Mouse (Mus musculus) forebrain, postnatal 0 days (tissue): ENCODE results near the gene Havcr1. TPM values are rescaled to one million over a fixed set of nuclear protein-coding genes. Genes with fewer than 3 reads are reported as not detected.
"Not testable (repeated sequence)": the region's sequence is repeated elsewhere in the genome, so short reads cannot be mapped to it uniquely, and the experiment has no call there.

ENCODE experiments used
- ATAC-seq: fragments of 200-750 bp; cut with Nextera tagmentation; 2 replicates; pipeline ENCODE4 v1.8.0; 2017; ENCODE audit warnings: mild to moderate bottlenecking, moderate library complexity
- DNase-seq: peaks from one replicate; pipeline ENCODE4 v3.0.0-alpha.2; 2015
- H3K27ac ChIP-seq: fragments of 300-500 bp; sonication (generic); 2 replicates; pipeline ENCODE4 v1.5.1; 2014; ENCODE audit warnings: low read depth, mild to moderate bottlenecking, antibody characterized with exemption, low read length, moderate library complexity, mixed read lengths
- H3K27me3 ChIP-seq: fragments of 300-500 bp; sonication (generic); 2 replicates; pipeline ENCODE4 v1.6.1; 2014; ENCODE audit warnings: mild to moderate bottlenecking, low read length, mixed read lengths; ENCODE audit not compliant: insufficient read depth
- H3K36me3 ChIP-seq: fragments of 300-500 bp; sonication (generic); 2 replicates; pipeline ENCODE4 v1.6.1; 2014; ENCODE audit warnings: mild to moderate bottlenecking, moderate library complexity; ENCODE audit not compliant: insufficient read depth
- H3K4me1 ChIP-seq: fragments of 300-500 bp; sonication (generic); 2 replicates; pipeline ENCODE4 v1.6.1; 2014; ENCODE audit warnings: antibody characterized with exemption; ENCODE audit not compliant: insufficient read depth
- H3K4me2 ChIP-seq: fragments of 300-500 bp; sonication (generic); 2 replicates; pipeline ENCODE4 v1.6.1; 2014; ENCODE audit warnings: low read depth, mild to moderate bottlenecking, moderate library complexity
- H3K4me3 ChIP-seq: fragments of 300-500 bp; sonication (generic); 2 replicates; pipeline ENCODE4 v1.5.1; 2014; ENCODE audit warnings: low read depth, low read length, mixed read lengths
- H3K9ac ChIP-seq: fragments of 300-500 bp; sonication (generic); 2 replicates; pipeline ENCODE4 v1.6.1; 2014; ENCODE audit warnings: mild to moderate bottlenecking
- H3K9me3 ChIP-seq: fragments of 300-500 bp; sonication (generic); 2 replicates; pipeline ENCODE4 v1.6.1; 2016; ENCODE audit warnings: low read length
- CTCF ChIP-seq: sonication (generic); IDR thresholded peaks from 2 replicates; pipeline ENCODE4 v1.5.1; 2016; ENCODE audit warnings: antibody characterized with exemption, control low read depth, low read depth
- WGBS: fragments of 180-500 bp; shearing (Covaris S2); extraction: QIAGEN DNeasy Blood & Tissue Kit; methylation state at CpG from one replicate; pipeline ENCODE4 v1.1.7; 2014; 5-methylcytosine and 5-hydroxymethylcytosine counted together
- polyA plus RNA-seq: library from polyadenylated mRNA; unstranded; fragments of >200 nt; fragmentation: Nextera tagmentation; extraction: Ambion mirVana; gene quantifications from 2 replicates; pipeline ENCODE4 v1.2.1, GENCODE M21; 2015
- total RNA-seq: library from RNA; depleted of rRNA; stranded (reverse); fragments of >200 nt; gene quantifications from 2 replicates; pipeline ENCODE4 v1.2.3, GENCODE M21; 2014

The Havcr1 gene
- total and polyA plus RNA-seq, 2 experiments from 2014 or later = not detected

GRCm38 (mm10) chr11:46753662-46754061 lies 18.8 kb downstream of the Havcr1 start:
- Histone ChIP-seq H3K27ac (no peak overlapping the region), H3K9ac (no peak overlapping the region), H3K4me2 (no peak overlapping the region), H3K4me1 (no peaks in the 10 kb centered on the region), H3K27me3 (no peaks in the 10 kb centered on the region), H3K36me3 (no peaks in the 10 kb centered on the region), H3K4me3 (no peak overlapping the region), H3K9me3 (no peaks in the 10 kb centered on the region)
- TF ChIP-seq CTCF = no peak
- DNase-seq (no peak), ATAC-seq (no peak)
- 83% methylated on average over 2 of the region's 2 CpGs for WGBS

DNA sequence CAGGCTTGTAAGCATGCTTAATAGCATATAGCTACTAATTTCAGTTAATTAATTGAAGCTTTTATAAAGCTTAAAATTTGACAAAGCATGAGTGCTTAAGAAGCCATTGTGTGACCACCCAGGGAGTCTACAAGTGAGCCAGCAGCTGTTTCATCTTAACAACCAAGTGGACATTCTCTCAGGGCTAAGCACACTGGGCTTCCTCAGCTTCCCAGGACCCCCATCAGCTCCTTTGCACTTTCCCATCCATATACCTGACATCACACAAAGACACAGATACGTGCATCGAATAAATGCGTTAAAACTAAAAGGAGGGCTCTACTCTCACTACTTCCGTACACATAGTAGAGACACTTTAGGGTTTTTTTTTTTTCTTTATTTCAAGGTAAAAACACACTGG lies 19.8 kb downstream of the Havcr1 start:
- 31% methylated on average over 4 of the region's 4 CpGs for WGBS
- no peaks in the 10 kb centered on the region for H3K9me3 ChIP-seq
- no peak for TF ChIP-seq CTCF
- H3K27me3 ChIP-seq = no peaks in the 10 kb centered on the region
- no peak overlapping the region for H3K27ac ChIP-seq
- H3K4me3 ChIP-seq = no peak overlapping the region
- no peak overlapping the region for H3K4me2 ChIP-seq
- no peak overlapping the region for H3K9ac ChIP-seq
- H3K36me3 ChIP-seq = no peaks in the 10 kb centered on the region
- H3K4me1 ChIP-seq = no peaks in the 10 kb centered on the region
- DNase-seq (no peak), ATAC-seq (no peak)

- H3K4me1 ChIP-seq, H3K9ac ChIP-seq, H3K27ac ChIP-seq, H3K4me3 ChIP-seq, H3K4me2 ChIP-seq, H3K27me3 ChIP-seq, DNase-seq, H3K9me3 ChIP-seq, H3K36me3 ChIP-seq: not testable (repeated sequence)
- peak; percentile 70 for ATAC-seq
- WGBS = 79% methylated on average over 6 of the region's 6 CpGs
Observed at GRCm38 (mm10) chr11:46755714-46756113, 20.8 kb downstream of the Havcr1 start.

DNA sequence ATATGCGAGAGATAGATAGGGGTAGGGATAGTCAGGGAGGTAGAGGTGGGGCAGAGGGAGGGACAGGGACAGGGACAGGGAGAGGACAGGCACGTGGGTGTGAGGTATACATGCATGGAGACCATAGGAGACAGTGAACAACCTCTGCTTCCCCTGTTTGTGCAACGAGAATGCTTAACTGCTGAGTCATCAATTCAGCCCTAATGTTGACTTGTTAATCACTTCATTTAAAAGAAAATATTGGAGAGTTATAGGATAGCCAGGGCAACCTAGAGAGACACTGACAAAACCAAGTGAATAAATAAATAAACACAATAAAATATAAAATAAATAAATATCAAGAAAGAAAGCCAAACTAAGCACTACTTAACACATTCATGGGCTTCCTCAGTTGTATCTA lies 42.0 kb downstream of the Havcr1 start:
- no peaks in the 10 kb centered on the region for H3K36me3 ChIP-seq

DNA sequence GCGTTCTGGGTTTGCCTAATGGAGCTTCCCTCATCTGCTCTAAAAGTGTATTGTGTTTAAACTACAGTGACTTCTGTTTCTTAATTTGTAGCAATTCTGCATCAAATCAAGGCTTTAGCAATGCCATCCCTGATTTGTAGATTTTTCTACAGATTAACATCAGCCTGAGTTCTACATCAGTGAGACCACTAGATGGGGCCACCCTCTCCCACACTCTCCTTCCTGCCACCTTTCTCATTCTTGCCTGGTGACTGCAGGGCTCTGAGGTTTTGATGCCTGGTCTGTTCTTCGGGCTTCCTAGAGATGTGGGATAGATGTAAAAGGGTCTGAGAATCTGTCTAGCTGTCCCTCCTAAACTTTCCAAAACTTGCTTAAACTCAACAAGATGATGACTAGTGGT lies 44.9 kb downstream of the Havcr1 start:
- Histone ChIP-seq H3K27ac (no peak overlapping the region), H3K4me2 (no peak overlapping the region), H3K9me3 (no peaks in the 10 kb centered on the region), H3K4me3 (no peak overlapping the region), H3K9ac (no peak overlapping the region), H3K36me3 (no peaks in the 10 kb centered on the region), H3K27me3 (no peaks in the 10 kb centered on the region), H3K4me1 (no peaks in the 10 kb centered on the region)
- WGBS = 88% methylated on average over 2 of the region's 2 CpGs
- TF ChIP-seq CTCF = no peak
- DNase-seq = no peak
- no peak for ATAC-seq

More for the DNA sequence above, 42.0 kb downstream of the Havcr1 start:
- Histone ChIP-seq H3K9ac (no peak overlapping the region), H3K4me1 (no peaks in the 10 kb centered on the region), H3K27me3 (no peaks in the 10 kb centered on the region), H3K9me3 (no peaks in the 10 kb centered on the region), H3K4me3 (no peak overlapping the region), H3K4me2 (no peak overlapping the region), H3K27ac (no peak overlapping the region)
- DNase-seq (no peak), ATAC-seq (no peak)
- WGBS = 70% methylated on average over 3 of the region's 3 CpGs
- no peak for TF ChIP-seq CTCF

GRCm38 (mm10) chr11:46804440-46804839 lies 69.6 kb downstream of the Havcr1 start:
- ATAC-seq = no peak
- H3K27me3 ChIP-seq = no peaks in the 10 kb centered on the region
- DNase-seq = no peak
- WGBS = 91% methylated on average over 2 of the region's 2 CpGs
- H3K36me3 ChIP-seq = no peaks in the 10 kb centered on the region
- no peak overlapping the region for H3K27ac ChIP-seq
- H3K4me3 ChIP-seq = no peak overlapping the region
- H3K9ac ChIP-seq = no peak overlapping the region
- TF ChIP-seq CTCF = no peak
- H3K4me1 ChIP-seq = no peaks in the 10 kb centered on the region
- H3K4me2 ChIP-seq = no peak overlapping the region
- H3K9me3 ChIP-seq = no peaks in the 10 kb centered on the region

DNA sequence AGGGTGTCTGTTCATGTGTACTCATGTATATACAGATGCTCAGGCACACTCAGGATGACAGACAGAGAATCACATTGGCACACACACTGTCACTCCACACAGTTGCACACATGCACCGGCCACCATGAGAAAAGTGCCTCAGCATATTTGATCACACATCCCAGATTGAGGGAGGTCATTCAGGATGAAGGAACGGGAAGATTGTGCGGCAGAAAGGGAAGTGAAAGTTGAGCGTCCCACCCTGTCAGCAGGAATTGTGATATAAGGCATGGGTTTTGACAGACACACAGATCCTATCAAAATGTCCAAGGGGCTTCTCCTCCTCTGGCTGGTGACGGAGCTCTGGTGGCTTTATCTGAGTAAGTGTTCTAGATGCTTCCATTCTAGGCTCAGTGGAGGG lies 75.6 kb downstream of the Havcr1 start, which contains the start of gene Timd4:
Gene Timd4 (plus strand): TSS at position 290 of the 400 bp plus-strand sequence.
- no peak within 1 kb of the TSS for H3K4me2 ChIP-seq
- H3K9ac ChIP-seq = no peak within 1 kb of the TSS
- TF ChIP-seq CTCF = no peak
- no peak within 1 kb of the TSS for H3K4me3 ChIP-seq
- H3K4me1 ChIP-seq = no peaks in the 10 kb centered on the region
- DNase-seq (no peak), ATAC-seq (no peak)
- no peaks in the 10 kb centered on the region for H3K27me3 ChIP-seq
- H3K36me3 ChIP-seq = no peaks in the 10 kb centered on the region
- 93% methylated on average over 5 of the region's 5 CpGs for WGBS
- H3K9me3 ChIP-seq = no peaks in the 10 kb centered on the region
- H3K27ac ChIP-seq = no peak within 1 kb of the TSS

GRCm38 (mm10) chr11:46817692-46818091 lies 82.8 kb downstream of the Havcr1 start:
- 90% methylated on average over 5 of the region's 5 CpGs for WGBS
- DNase-seq (no peak), ATAC-seq (no peak)
- Histone ChIP-seq H3K9ac (no peak overlapping the region), H3K27ac (no peak overlapping the region), H3K27me3 (no peaks in the 10 kb centered on the region), H3K36me3 (no peaks in the 10 kb centered on the region), H3K9me3 (no peaks in the 10 kb centered on the region), H3K4me1 (no peaks in the 10 kb centered on the region), H3K4me3 (no peak overlapping the region), H3K4me2 (no peak overlapping the region)
- TF ChIP-seq CTCF = no peak
